Mouse (Mus musculus) thymus, adult 2 months (tissue): ENCODE data around the gene Itgb8. TPM values are rescaled to one million over a fixed set of nuclear protein-coding genes. Genes with fewer than 3 reads are reported as not detected.

Experiments used
- DNase-seq: peaks from one replicate; pipeline ENCODE4 v3.0.0; 2021
- H3K27ac ChIP-seq: fragments of 200-500 bp; 2 replicates; pipeline ENCODE4 v1.5.1; 2012; ENCODE audit warnings: low read length, control low read depth; ENCODE audit not compliant: control insufficient read depth, insufficient read depth
- H3K27me3 ChIP-seq: fragments of 200-500 bp; 2 replicates; pipeline ENCODE4 v1.6.1; 2012; ENCODE audit warnings: mild to moderate bottlenecking, low read length, moderate library complexity, mixed read lengths; ENCODE audit not compliant: control insufficient read depth, insufficient read depth
- H3K36me3 ChIP-seq: fragments of 200-500 bp; 2 replicates; pipeline ENCODE4 v1.6.1; 2012; ENCODE audit warnings: mild to moderate bottlenecking, low read length, moderate library complexity; ENCODE audit not compliant: control insufficient read depth, insufficient read depth
- H3K4me1 ChIP-seq: fragments of 200-500 bp; replicated peaks from 2 replicates; pipeline ENCODE4 v1.6.1; 2012; ENCODE audit warnings: low read length; ENCODE audit not compliant: control insufficient read depth, insufficient read depth
- H3K4me3 ChIP-seq: fragments of 200-500 bp; 2 replicates; pipeline ENCODE4 v1.5.1; 2012; ENCODE audit warnings: mild to moderate bottlenecking, low read length, control low read depth, moderate library complexity; ENCODE audit not compliant: control insufficient read depth, insufficient read depth
- CTCF ChIP-seq: fragments of 200-500 bp; IDR thresholded peaks from 2 replicates; pipeline ENCODE4 v1.5.1; 2012; ENCODE audit warnings: mild to moderate bottlenecking, control low read depth, low read length, moderate library complexity, borderline replicate concordance; ENCODE audit not compliant: control insufficient read depth, poor library complexity, insufficient read depth; ENCODE audit errors: extremely low read depth
- POLR2A ChIP-seq: fragments of 200-500 bp; IDR thresholded peaks from 2 replicates; pipeline ENCODE4 v1.6.1; 2012; ENCODE audit warnings: mild to moderate bottlenecking, low read length, control low read depth, moderate library complexity; ENCODE audit not compliant: control insufficient read depth, poor library complexity, insufficient read depth; ENCODE audit errors: extremely low read depth
- WGBS: fragments of 180-500 bp; shearing (Covaris S2); methylation state at CpG from one replicate; pipeline ENCODE4 v1.1.7; 2018; 5-methylcytosine and 5-hydroxymethylcytosine counted together
- polyA plus RNA-seq: library from polyadenylated mRNA; depleted of rRNA; stranded (reverse); fragments of >200 nt; gene quantifications from 2 replicates; pipeline ENCODE4 v1.2.3, GENCODE M21; 2012

Itgb8 gene
- polyA plus RNA-seq, 1 experiment = 0.61 TPM

DNA sequence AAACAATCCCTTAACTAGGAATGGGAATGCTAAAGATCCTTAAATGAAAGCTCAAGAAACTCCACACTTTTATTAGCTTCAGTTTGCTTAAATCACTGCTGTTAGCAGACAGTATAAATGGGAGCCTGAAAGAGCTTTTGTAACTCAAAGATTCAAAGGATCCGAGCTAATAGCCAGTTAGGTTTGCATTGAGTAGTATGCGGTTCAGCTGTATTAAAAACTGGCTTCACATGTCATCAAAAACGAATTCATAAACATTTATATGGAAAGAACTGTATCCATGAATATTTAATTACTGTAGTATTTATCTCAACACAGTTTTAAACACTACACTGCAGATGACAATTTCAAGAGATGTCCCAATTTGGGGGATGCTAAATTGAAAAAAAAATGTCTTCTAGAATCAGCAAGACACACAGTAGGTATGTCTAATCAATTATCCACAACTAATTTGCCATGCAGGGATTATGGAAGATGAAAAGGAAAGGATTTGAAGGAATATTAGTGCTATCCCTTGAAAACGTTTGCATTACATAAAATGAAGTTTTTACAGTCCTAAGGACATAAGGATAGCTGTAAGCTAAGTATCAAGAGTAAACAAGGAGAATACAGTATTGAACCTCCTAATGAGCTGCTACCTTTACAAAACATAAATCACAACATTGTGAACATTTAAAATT lies 79.2 kb downstream of the Itgb8 start:
- TF ChIP-seq POLR2A (no peak), CTCF (no peak)
- H3K36me3 ChIP-seq = no peaks in the 10 kb centered on the region
- no peaks in the 10 kb centered on the region for H3K4me1 ChIP-seq
- H3K27ac ChIP-seq = no peak overlapping the region
- H3K27me3 ChIP-seq = no peaks in the 10 kb centered on the region
- 93% methylated on average over 4 of the region's 4 CpGs for WGBS
- no peak overlapping the region for H3K4me3 ChIP-seq
- no peak for DNase-seq

DNA sequence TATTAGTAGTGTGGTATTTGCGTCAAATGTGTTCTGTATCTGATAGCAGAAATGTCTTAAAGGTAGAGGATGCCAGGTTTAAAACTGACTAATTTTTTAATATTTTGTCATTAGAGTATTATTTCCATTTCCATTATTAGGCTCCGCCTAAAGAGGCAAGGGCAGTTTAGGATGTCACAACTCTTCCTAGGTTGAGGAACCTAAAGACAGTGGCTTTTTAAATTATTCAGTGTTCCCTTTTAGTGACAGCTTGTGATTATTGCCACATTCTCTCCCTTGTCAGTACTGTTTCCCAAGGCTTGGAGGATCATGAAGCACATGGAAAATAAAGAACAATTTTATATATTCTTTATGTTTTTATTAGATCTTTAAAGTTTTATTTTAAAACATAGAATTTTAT lies 80.9 kb downstream of the Itgb8 start:
- Histone ChIP-seq H3K4me1 (no peaks in the 10 kb centered on the region), H3K4me3 (no peak overlapping the region), H3K27me3 (no peaks in the 10 kb centered on the region), H3K27ac (no peak overlapping the region), H3K36me3 (no peaks in the 10 kb centered on the region)
- no peak for TF ChIP-seq CTCF
- no peak for TF ChIP-seq POLR2A
- 95% methylated on average over 2 of the region's 2 CpGs for WGBS
- no peak for DNase-seq

DNA sequence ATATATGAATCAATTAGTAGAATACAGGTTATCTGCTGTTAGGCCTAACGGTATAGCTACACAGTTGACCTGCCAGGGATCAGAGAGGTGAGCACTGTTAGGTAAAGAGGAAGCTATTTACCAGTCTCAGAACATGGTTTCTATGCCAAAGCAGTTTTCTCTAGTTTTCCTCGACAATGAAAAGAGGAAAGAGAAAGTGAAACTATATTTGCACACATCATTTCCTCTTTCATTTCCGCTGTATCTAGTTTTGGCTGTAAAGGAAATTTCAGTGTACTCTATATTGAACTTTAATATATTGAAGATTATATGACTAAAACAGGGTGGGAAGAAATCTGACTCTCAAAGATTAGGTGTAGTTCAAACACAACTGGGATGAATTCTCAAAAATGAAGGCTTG lies 81.5 kb downstream of the Itgb8 start:
- TF ChIP-seq CTCF = no peak
- no peak for TF ChIP-seq POLR2A
- Histone ChIP-seq H3K4me3 (no peak overlapping the region), H3K4me1 (no peaks in the 10 kb centered on the region), H3K27ac (no peak overlapping the region), H3K36me3 (no peaks in the 10 kb centered on the region), H3K27me3 (no peaks in the 10 kb centered on the region)
- 15% methylated on average over 3 of the region's 3 CpGs for WGBS
- DNase-seq = no peak

DNA sequence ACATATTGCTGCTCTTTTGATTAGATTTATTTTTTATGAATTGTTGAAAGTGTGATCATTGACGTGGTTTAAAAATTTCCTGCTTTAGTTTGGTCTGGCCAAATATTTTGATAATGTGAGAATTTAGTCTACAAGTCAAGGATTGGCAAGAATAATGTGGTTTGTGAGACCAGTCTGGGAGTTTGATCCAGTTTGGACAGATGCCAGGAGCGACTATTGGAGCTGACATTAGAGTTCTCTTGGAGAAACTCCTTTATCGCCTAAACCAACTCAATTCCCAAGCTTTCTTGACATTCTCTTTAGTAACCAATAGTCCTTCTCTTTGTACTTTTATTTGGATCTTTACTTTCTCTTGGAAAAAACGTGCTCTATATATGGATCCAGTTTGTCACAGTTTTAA lies 83.0 kb downstream of the Itgb8 start:
- no peaks in the 10 kb centered on the region for H3K27me3 ChIP-seq
- H3K4me3 ChIP-seq = no peak overlapping the region
- no peak for DNase-seq
- no peaks in the 10 kb centered on the region for H3K36me3 ChIP-seq
- TF ChIP-seq POLR2A (no peak), CTCF (no peak)
- H3K4me1 ChIP-seq = no peaks in the 10 kb centered on the region
- H3K27ac ChIP-seq = no peak overlapping the region
- WGBS = 89% methylated on average over 4 of the region's 4 CpGs

DNA sequence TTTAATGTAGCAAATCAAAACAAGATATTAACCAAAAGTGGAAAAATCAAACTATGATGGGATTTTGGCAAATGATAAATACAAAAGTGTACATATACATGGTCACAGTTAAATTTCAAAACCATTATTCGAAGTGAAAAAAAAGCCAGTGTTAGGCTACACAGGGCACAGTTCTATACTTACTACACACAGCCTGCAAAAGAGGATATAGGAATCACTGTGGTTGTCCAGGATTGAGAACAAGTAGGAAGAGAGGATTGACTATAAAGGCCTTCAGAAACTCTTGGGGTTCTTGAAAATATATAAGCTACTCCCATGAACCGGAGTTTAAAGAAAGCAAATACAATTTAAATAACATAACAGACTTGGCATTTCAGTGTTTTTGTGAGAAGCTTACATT lies 87.6 kb downstream of the Itgb8 start:
- Histone ChIP-seq H3K4me3 (no peak overlapping the region), H3K27ac (no peak overlapping the region), H3K4me1 (no peaks in the 10 kb centered on the region), H3K36me3 (no peaks in the 10 kb centered on the region), H3K27me3 (no peaks in the 10 kb centered on the region)
- no peak for TF ChIP-seq POLR2A
- no peak for TF ChIP-seq CTCF
- no peak for DNase-seq
- 94% methylated on average over 2 of the region's 2 CpGs for WGBS

DNA sequence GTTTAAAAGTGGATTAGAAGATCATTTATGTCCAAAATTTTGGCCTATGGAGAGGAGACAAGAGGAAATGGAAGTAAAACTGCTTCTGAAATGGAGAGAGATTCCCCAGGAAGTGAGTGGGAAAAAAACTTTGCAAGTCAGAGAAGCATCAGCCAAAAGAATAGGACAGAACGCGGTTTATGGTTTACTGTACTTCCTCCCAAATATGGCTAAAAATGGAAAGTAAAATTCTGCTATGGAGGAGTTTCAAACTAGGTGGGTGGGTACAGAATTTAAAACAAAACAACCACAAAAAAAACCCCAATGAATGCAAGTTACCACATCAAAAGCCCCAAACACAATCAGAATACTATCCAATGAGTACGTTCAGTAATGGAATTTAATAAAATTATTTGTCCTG lies 90.8 kb downstream of the Itgb8 start:
- no peak overlapping the region for H3K4me3 ChIP-seq
- DNase-seq = no peak
- 4% methylated on average over 3 of the region's 3 CpGs for WGBS
- no peak overlapping the region for H3K27ac ChIP-seq
- no peaks in the 10 kb centered on the region for H3K27me3 ChIP-seq
- H3K36me3 ChIP-seq = no peaks in the 10 kb centered on the region
- no peaks in the 10 kb centered on the region for H3K4me1 ChIP-seq
- TF ChIP-seq POLR2A (no peak), CTCF (no peak)

DNA sequence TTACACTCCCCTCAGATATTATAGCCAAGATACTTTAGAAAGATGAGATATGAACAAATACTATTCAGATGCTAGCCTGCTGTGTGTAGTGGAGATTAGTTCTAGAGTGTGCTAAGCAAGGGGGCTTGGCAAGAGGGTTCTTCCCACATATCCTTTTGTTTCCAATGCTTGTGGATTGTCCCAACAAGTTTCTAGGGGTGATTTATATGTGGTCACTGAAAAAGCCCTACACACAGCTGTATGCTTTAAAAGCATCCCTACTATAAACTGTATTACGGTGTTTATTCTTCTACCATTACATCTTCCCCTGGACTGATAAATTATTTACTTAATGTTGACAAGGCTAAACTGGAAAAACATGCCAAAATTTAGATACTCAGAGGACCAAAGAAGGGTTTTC lies 92.6 kb downstream of the Itgb8 start:
- no peaks in the 10 kb centered on the region for H3K4me1 ChIP-seq
- DNase-seq = no peak
- TF ChIP-seq CTCF (no peak), POLR2A (no peak)
- WGBS = 98% methylated on average over 1 of the region's 1 CpGs
- H3K27ac ChIP-seq = no peak overlapping the region
- no peaks in the 10 kb centered on the region for H3K27me3 ChIP-seq
- H3K4me3 ChIP-seq = no peak overlapping the region
- no peaks in the 10 kb centered on the region for H3K36me3 ChIP-seq
